Mouse (Mus musculus): ENCODE data around the gene Gm5538. TPM values are rescaled to one million over a fixed set of nuclear protein-coding genes. Genes with fewer than 3 reads are reported as not detected.

Gm5538 gene
- polyA plus RNA-seq (2015; fragmentation: Illumina TruSeq; extraction: RNeasy Lipid Tissue Mini Kit (QIAGEN cat#74804); ENCODE audit: insufficient read depth, low replicate concordance): 0.58 TPM

GRCm38 (mm10) chr3:59729490-59729889, at the start of gene Gm5538:
Gene Gm5538 (plus strand): TSS chr3:59729790.

Other genes starting within 250 kb of the Gm5538 start
- not detected for gene Gm8298, start 131.3 kb downstream of the Gm5538 start, polyA plus RNA-seq (2015; fragmentation: Illumina TruSeq; extraction: RNeasy Lipid Tissue Mini Kit (QIAGEN cat#74804); ENCODE audit: insufficient read depth, low replicate concordance)
- not detected for gene C130079G13Rik, start 195.4 kb downstream of the Gm5538 start, polyA plus RNA-seq (2015; fragmentation: Illumina TruSeq; extraction: RNeasy Lipid Tissue Mini Kit (QIAGEN cat#74804); ENCODE audit: insufficient read depth, low replicate concordance)